Mouse (Mus musculus): Measurements from ENCODE around the gene Fbln5.

Fbln5 gene

DNA sequence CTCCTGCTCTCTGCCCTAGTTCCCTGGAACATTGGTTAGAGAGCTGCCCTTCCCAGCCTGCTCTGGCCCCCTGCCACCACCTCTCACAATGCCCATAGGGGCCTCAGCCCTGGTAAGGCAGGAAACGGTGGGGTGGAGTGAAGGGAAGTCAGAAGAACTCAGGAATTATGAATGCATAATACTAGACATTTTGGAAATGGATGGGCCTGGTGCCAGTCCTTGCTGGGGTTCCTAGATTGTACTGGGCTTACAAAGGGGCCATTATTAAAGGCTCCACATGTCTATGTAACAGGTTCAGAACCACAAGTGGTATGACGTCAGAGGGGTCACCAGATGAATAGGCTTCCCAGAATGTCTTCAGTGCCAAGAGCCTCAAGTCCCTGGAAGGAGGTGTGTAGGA, 11.5 kb downstream of the Fbln5 start:
- DNase-seq = peak; percentile 97

DNA sequence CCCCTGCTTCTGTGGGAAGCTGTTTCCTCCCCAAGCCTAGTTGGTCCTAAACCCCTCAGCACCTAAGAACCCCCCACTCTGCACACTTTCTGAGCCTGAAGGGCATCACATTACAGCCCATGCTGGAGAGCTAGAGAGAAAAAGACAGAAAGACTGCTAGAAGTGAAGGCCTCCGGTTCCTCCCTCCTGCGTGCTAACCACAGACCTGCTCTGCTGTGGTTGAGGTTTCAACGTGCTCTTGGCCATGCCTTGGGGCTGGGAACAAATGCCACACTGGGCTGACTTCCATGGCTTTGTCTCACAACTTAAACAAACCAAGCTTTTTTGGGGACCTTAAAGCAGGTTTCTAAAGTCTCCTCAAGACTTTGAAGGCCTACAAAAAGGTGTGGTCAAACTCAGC, 16.4 kb downstream of the Fbln5 start:
- no peak for DNase-seq

GRCm38 (mm10) chr12:101801744-101802143, 17.1 kb downstream of the Fbln5 start:
- no peak for DNase-seq

- DNase-seq = peak; percentile 81
Observed at GRCm38 (mm10) chr12:101801051-101801450, 17.8 kb downstream of the Fbln5 start.

GRCm38 (mm10) chr12:101798189-101798922, 20.5 kb downstream of the Fbln5 start:
- DNase-seq = peak; percentile 70

- peak; percentile 95 for DNase-seq
Observed at GRCm38 (mm10) chr12:101794458-101794857, 24.4 kb downstream of the Fbln5 start.

GRCm38 (mm10) chr12:101793221-101793621, 25.6 kb downstream of the Fbln5 start:
- DNase-seq = peak; percentile 87

DNA sequence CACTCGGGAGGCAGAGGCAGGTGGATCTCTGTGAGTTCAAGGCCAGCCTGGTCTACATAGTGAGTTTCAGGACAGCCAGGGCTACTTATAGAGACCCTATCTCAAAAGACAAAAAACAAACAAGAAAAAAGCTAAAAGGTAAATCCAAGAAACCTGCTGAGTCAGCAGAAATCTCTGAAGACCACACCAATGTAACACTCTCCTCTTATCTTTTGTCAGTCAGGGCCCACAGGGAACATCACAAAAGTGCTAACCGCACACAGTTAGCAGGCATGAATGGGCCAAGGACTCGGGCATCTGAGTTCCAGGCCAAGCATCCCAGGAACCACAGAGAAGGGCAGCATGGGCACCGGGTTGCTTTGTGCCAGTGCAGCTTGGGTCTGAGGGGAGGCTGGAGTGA, 26.2 kb downstream of the Fbln5 start:
- peak; percentile 77 for DNase-seq

DNA sequence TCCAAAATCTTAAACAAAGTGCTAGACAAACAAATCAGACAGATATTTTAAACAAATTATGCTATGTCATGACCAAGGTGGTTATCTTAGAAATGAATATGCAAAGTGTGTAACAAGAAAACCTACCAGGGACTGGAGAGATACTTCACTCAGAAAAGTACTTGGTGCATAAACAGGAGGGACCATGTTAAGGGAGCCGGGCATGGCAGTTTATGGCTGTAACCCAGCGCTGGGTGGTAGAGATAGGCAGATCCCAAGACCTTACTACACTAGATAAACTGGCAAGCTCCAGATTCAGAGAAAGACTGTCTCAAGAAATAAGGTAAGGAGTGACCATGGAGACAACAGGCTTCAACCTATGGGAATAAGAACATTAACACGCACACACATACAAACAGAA, 29.1 kb downstream of the Fbln5 start:
- no peak for DNase-seq

DNA sequence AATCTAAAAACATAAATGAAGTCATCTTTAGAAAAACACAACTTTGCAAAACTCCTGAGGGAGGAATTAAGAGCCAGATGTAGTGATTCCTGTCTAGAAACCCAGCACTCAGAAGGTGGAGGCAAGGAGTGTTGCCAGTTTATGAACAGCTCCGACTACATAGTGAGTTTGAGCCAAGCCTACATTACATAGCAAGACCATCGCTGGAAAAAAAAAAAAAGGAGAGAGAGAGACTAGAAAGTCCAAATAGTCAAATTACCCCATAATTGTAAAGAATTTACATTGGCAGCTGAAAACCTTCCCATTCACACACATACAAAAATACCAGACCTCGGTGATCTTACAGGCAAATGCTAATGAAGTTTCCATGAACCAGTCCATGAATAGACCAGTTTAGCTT, 29.6 kb downstream of the Fbln5 start:
- no peak for DNase-seq

DNA sequence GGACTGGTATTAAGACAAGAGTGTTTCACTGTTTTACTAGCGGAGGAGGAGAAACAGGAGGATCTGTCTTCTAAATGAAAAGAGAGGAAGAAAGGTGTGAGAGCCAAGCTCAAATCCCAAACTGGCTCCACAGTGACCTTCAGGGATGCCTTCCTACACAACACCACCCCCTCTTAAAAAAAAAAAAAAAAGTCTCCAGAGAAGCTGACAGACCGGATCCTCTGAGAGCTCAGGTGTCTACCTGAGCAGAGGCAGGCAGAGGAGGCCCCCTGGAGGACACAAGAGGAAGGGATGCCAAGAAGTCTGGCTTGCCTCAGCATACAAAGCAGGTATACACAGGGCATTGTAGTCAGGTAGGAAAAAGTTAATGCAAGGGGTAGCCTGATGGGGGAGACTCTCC, 36.1 kb downstream of the Fbln5 start:
- DNase-seq = no peak

- no peak for DNase-seq
Observed at GRCm38 (mm10) chr12:101780915-101781314, 37.9 kb downstream of the Fbln5 start.

GRCm38 (mm10) chr12:101777613-101778325, 41.1 kb downstream of the Fbln5 start:
- peak; percentile 96 for DNase-seq

- peak; percentile 92 for DNase-seq
Observed at GRCm38 (mm10) chr12:101776383-101776782, 42.5 kb downstream of the Fbln5 start.

- DNase-seq = no peak
Observed at GRCm38 (mm10) chr12:101774116-101774515, 44.7 kb downstream of the Fbln5 start.

GRCm38 (mm10) chr12:101772962-101773361, 45.9 kb downstream of the Fbln5 start:
- DNase-seq = peak; percentile 74

GRCm38 (mm10) chr12:101770283-101771015, 48.4 kb downstream of the Fbln5 start:
- peak; percentile 62 for DNase-seq

- DNase-seq = peak; percentile 97
Observed at GRCm38 (mm10) chr12:101767306-101768053, 51.4 kb downstream of the Fbln5 start.

GRCm38 (mm10) chr12:101766228-101766852, 52.5 kb downstream of the Fbln5 start:
- DNase-seq = peak; percentile 90

DNA sequence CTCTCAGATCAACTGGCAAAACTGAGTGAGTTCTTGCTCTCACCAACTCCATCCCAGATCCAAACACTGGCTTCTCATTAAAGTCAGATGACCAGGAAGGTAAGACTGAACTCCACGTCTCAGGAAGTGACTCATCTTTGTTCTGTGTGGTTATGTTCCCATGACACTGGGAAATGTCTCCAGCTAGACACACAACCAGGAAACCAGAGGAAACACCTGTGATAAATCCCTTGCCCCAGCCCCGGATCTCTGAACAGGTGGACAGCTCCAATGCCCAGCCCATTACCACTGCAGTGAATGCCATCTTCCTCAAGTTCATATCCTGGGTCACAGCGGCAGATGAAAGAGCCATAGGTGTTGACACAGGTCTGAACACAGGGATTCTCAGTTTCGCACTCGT, 54.0 kb downstream of the Fbln5 start:
- DNase-seq = peak; percentile 95

DNA sequence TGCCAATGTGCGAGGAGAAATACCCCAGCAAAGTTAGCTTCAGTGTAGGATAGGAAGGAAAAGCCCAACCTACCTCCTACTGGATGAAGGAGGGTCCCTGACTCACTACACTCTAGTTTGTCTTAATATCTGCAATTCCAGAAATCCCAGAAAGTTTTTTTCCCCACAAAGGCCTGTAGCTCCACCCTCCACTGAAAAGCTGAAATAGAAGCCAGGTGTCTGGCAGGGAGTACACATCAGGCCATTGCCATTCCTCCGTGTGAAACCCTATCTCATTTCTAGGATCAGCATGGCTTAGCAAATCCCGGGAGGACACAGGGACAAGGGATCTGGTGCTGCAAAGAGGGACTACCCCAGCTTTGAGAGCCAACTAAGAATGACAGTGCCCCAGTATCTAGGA, 55.8 kb downstream of the Fbln5 start:
- DNase-seq = peak; percentile 90

GRCm38 (mm10) chr12:101762054-101762453, 56.8 kb downstream of the Fbln5 start:
- DNase-seq = peak; percentile 94

Measured in heart, adult 11 months (tissue).